ENCODE assay signal across 20 mouse cellular contexts in the genomic region with DNA sequence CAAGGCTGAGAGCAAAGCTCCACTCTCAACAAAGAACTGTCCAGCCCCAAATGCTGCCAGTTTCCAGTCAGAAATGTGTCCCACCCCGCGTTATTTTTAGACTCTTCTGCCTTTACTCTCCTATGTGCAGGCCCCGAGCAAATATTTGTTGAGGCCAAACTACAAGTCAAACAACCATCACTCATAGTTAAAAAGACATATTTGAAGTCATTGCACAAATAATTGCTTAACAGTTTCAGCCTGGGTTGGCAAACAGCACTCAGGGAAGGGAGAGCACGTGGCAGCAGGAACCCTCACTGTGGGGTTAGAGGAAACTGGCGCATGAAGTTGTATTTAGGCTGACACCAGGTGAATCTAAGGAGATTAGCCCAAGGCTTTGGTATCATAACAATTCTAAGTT.
DNase-seq lines count a peak whose midpoint lies in the region; ATAC-seq and TF ChIP-seq lines count a peak whose summit lies in the region.
"Had no signal": no experiment of that assay in that cellular context is flagged by ENCODE, and none has a peak within 500 bp of the region (broad histone marks: within the 10 kb centered on the region; RNA-seq: fewer than 3 reads in every experiment).

No protein-coding gene starts in this region.

- H3K27me3 ChIP-seq in stomach, postnatal 0 days (ENCODE audit: control insufficient read depth, insufficient read depth, low read length), result no peaks in the 10 kb centered on the region
- H3K27me3 ChIP-seq: embryonic facial prominence, embryonic 13.5 days; hindbrain, embryonic 15.5 days; limb, embryonic 15.5 days; megakaryocyte, embryonic 14.5 days had no signal

- no peak overlapping the region for H3K4me3 ChIP-seq in stomach, postnatal 0 days (ENCODE audit: low read depth, low read length)
- H3K4me3 ChIP-seq: embryonic facial prominence, embryonic 13.5 days; forebrain, embryonic 10.5 days; hindbrain, embryonic 15.5 days; limb, embryonic 15.5 days; megakaryocyte, embryonic 14.5 days had no signal

- no peak for TF ChIP-seq EP300 in stomach, postnatal 0 days (optimal IDR thresholded peaks at IDR 0.05)

- peak; percentile 86 for ATAC-seq in stomach, postnatal 0 days (ENCODE audit: low FRiP score, low TSS enrichment)

- no peak overlapping the region for H3K4me2 ChIP-seq in stomach, postnatal 0 days (replicated peaks; ENCODE audit: low read depth)
- H3K4me2 ChIP-seq: embryonic facial prominence, embryonic 13.5 days; hindbrain, embryonic 15.5 days; limb, embryonic 15.5 days had no signal

- H3K9ac ChIP-seq in stomach, postnatal 0 days (ENCODE audit: low read length), result no peak overlapping the region
- H3K9ac ChIP-seq: embryonic facial prominence, embryonic 13.5 days; hindbrain, embryonic 15.5 days; limb, embryonic 15.5 days had no signal

- TF ChIP-seq CTCF in stomach, postnatal 0 days (IDR thresholded peaks at IDR 0.05; ENCODE audit: low read depth), result no peak

- 42% methylated on average over 5 of the region's 5 CpGs for WGBS in stomach, postnatal 0 days

- DNase-seq in urinary bladder, postnatal 14 days (ENCODE audit: low spot score), result peak; percentile 18
- DNase-seq in urinary bladder, postnatal 4 days (ENCODE audit: low spot score in 2 of 2), result no peak
- peak; percentile 10 to 41 for DNase-seq in lung, adult 18-20 months
- DNase-seq in lung, postnatal 14 days, result peak; percentile 17
- DNase-seq in stomach, postnatal 0 days (ENCODE audit: low spot score), result peak; percentile 42
- DNase-seq in layer of hippocampus, postnatal 36 days, result no peak
- no peak for DNase-seq in natural killer cell, adult 2 months (ENCODE audit: low spot score in 2 of 2)
- DNase-seq: adrenal gland, postnatal 10 days; cerebellum, adult 9-10 months; heart, adult 18-20 months; heart, postnatal 4 days; kidney, adult 2 months; kidney, postnatal 10 days; midbrain, embryonic 14.5 days; spleen, adult 18-20 months had no signal

- H3K27ac ChIP-seq in stomach, postnatal 0 days (replicated peaks), result no peak overlapping the region
- H3K27ac ChIP-seq: embryonic facial prominence, embryonic 13.5 days; forebrain, embryonic 10.5 days; hindbrain, embryonic 15.5 days; limb, embryonic 15.5 days had no signal

- H3K9me3 ChIP-seq in stomach, postnatal 0 days (ENCODE audit: control insufficient read depth, low read length), result no peaks in the 10 kb centered on the region
- H3K9me3 ChIP-seq: embryonic facial prominence, embryonic 13.5 days; forebrain, embryonic 10.5 days; hindbrain, embryonic 15.5 days; limb, embryonic 15.5 days; megakaryocyte, embryonic 14.5 days had no signal

- no peaks in the 10 kb centered on the region for H3K4me1 ChIP-seq in stomach, postnatal 0 days (replicated peaks; ENCODE audit: control insufficient read depth, insufficient read depth)
- H3K4me1 ChIP-seq: embryonic facial prominence, embryonic 13.5 days; forebrain, embryonic 10.5 days; hindbrain, embryonic 15.5 days; limb, embryonic 15.5 days; megakaryocyte, embryonic 14.5 days had no signal

- no peaks in the 10 kb centered on the region for H3K36me3 ChIP-seq in stomach, postnatal 0 days (ENCODE audit: control insufficient read depth, insufficient read depth, low read length)
- H3K36me3 ChIP-seq: embryonic facial prominence, embryonic 13.5 days; forebrain, embryonic 10.5 days; hindbrain, embryonic 15.5 days; limb, embryonic 15.5 days had no signal

Comparison
In these comparisons a context has a peak if more than half of its experiments do, and no peak if none do; other contexts are left out.
1. DNase-seq: peak in urinary bladder, postnatal 14 days (single experiment), lung, adult 18-20 months (2 of 2), lung, postnatal 14 days (single experiment) and stomach, postnatal 0 days (single experiment); none in urinary bladder, postnatal 4 days (0 of 2), layer of hippocampus, postnatal 36 days (0 of 2) and natural killer cell, adult 2 months (0 of 2).